Mouse (Mus musculus) small intestine, adult 2 months (tissue): ENCODE data around the gene Spata21.

Experiments
- CTCF ChIP-seq: fragments of 200-500 bp; IDR thresholded peaks from 2 replicates; pipeline ENCODE4 v1.5.1; 2012; ENCODE audit warnings: low read depth, mild to moderate bottlenecking, control low read depth, inconsistent platforms, low read length, moderate library complexity, mixed read lengths; ENCODE audit not compliant: insufficient replicate concordance, insufficient read length; ENCODE audit errors: extremely low read depth
- POLR2A ChIP-seq: fragments of 200-500 bp; IDR thresholded peaks from 2 replicates; pipeline ENCODE4 v1.6.1; 2012; ENCODE audit warnings: low read depth, mild to moderate bottlenecking, control low read depth, inconsistent platforms, low read length, moderate library complexity

DNA sequence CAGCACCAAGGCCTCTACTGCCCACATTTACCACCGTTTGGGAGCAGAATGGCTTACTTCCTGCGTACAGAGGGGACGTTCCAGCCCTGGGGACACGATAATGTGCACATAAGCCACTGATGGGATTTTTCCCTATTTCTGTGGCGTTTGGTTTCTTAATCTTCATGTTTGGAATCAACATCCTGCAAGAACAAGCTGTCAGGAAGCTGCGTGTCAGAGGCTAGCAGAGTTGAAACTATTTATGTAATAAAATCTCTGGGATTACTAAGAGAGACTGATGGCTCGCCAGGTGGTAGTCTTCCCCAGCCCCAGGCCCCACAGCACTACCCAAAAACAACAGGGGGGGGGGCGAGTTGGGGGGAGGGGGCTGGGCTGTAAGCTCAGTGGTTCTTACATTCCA is 45.1 kb downstream of the Spata21 start:
- TF ChIP-seq CTCF (no peak), POLR2A (no peak)
